Mouse (Mus musculus) stomach, embryonic 16.5 days (tissue): ENCODE results near the gene Olfr49. TPM values are rescaled to one million over a fixed set of nuclear protein-coding genes. Genes with fewer than 3 reads are reported as not detected.
A peak's percentile ranks its signal among the peaks of the same experiment; 100 is the strongest.

Experiments used
- ATAC-seq: fragments of 200-750 bp; cut with Nextera tagmentation; 2 replicates; pipeline ENCODE4 v1.8.0; 2017; ENCODE audit warnings: moderate number of reproducible peaks, moderate TSS enrichment; ENCODE audit not compliant: insufficient read depth, low FRiP score
- H3K27ac ChIP-seq: fragments of 300-500 bp; sonication (generic); 2 replicates; pipeline ENCODE4 v1.5.1; 2014; ENCODE audit warnings: low read length
- H3K27me3 ChIP-seq: fragments of 300-500 bp; sonication (generic); 2 replicates; pipeline ENCODE4 v1.6.1; 2014; ENCODE audit warnings: low read length, control low read depth, mixed read lengths; ENCODE audit not compliant: control insufficient read depth, insufficient read depth
- H3K36me3 ChIP-seq: fragments of 300-500 bp; sonication (generic); 2 replicates; pipeline ENCODE4 v1.6.1; 2014; ENCODE audit warnings: low read length; ENCODE audit not compliant: control insufficient read depth, insufficient read depth
- H3K4me1 ChIP-seq: fragments of 300-500 bp; sonication (generic); 2 replicates; pipeline ENCODE4 v1.6.1; 2014; ENCODE audit warnings: low read length, control low read depth, mixed read lengths; ENCODE audit not compliant: control insufficient read depth, insufficient read depth
- H3K4me2 ChIP-seq: fragments of 300-500 bp; sonication (generic); 2 replicates; pipeline ENCODE4 v1.6.1; 2014; ENCODE audit warnings: low read depth, low read length, mixed read lengths
- H3K4me3 ChIP-seq: fragments of 300-500 bp; sonication (generic); replicated peaks from 2 replicates; pipeline ENCODE4 v1.5.1; 2014; ENCODE audit warnings: mild to moderate bottlenecking, low read length
- H3K9ac ChIP-seq: fragments of 300-500 bp; sonication (generic); 2 replicates; pipeline ENCODE4 v1.6.1; 2014; ENCODE audit warnings: low read length
- H3K9me3 ChIP-seq: fragments of 300-500 bp; sonication (generic); replicated peaks from 2 replicates; pipeline ENCODE4 v1.6.1; 2016; ENCODE audit warnings: low read length, control low read depth; ENCODE audit not compliant: control insufficient read depth
- WGBS: fragments of 180-500 bp; shearing (Covaris S2); extraction: QIAGEN DNeasy Blood & Tissue Kit; methylation state at CpG from one replicate; pipeline ENCODE4 v1.1.7; 2014; 5-methylcytosine and 5-hydroxymethylcytosine counted together
- polyA plus RNA-seq: library from polyadenylated mRNA; unstranded; fragments of >200 nt; fragmentation: Nextera tagmentation; extraction: Ambion mirVana; gene quantifications from 2 replicates; pipeline ENCODE4 v1.2.1, GENCODE M21; 2015

Gene Olfr49
- polyA plus RNA-seq, 1 experiment from 2014 or later, result not detected

DNA sequence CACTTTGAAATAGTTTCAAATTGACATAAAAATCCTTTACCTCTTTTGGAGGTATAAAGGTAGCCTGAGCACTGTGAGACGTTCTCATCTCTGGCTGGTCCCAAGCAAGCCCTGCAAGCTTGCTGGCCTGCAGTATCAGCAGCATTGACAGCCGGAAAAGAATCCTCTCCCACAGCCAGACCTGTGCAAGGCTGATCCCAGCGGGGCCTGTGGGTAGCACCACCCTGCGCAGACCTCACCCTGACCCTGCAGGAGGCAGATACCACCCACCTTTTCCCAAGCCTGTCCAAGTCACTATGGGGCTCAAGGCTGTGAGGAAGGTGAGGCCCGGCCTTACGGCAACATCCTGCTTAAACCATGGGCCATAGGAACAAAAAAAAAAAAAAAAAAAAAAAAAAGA is 18.8 kb downstream of the Olfr49 start:
- Histone ChIP-seq H3K4me2 (no peak overlapping the region), H3K27me3 (no peaks in the 10 kb centered on the region), H3K27ac (no peak overlapping the region), H3K9me3 (no peaks in the 10 kb centered on the region), H3K4me1 (no peaks in the 10 kb centered on the region), H3K9ac (no peak overlapping the region), H3K36me3 (0 out of 2 replicates have a peak, but pooled peaks cover 4% of the 10 kb centered on the region), H3K4me3 (no peak overlapping the region)
- ATAC-seq, result no peak
- 80% methylated on average over 6 of the region's 6 CpGs for WGBS

DNA sequence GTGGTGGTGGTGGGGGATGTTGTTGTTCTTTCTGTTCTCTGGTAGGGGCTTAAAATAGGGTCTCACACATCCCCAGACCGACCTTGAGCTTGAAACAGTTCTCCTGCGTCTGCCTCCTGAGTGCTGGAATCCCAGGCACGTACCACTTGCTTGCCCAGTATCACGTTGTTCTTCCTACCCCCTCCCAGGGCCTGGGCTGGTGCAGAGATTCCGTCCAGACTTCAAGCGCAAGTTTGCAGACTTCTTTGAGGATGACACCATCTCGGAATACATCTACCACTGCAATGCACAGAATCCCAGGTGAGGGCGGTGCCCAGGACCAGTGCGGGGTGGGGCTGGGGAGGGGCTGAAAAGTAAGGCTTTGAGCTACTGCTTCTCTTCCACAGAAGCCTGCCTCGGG is 19.6 kb downstream of the Olfr49 start:
- H3K36me3 ChIP-seq, result 0 out of 2 replicates have a peak, but pooled peaks cover 4% of the 10 kb centered on the region
- no peak for ATAC-seq
- H3K4me1 ChIP-seq, result 0 out of 2 replicates have a peak, but pooled peaks cover 2% of the 10 kb centered on the region
- H3K4me2 ChIP-seq, result no peak overlapping the region
- H3K9me3 ChIP-seq, result no peaks in the 10 kb centered on the region
- no peak overlapping the region for H3K4me3 ChIP-seq
- no peaks in the 10 kb centered on the region for H3K27me3 ChIP-seq
- no peak overlapping the region for H3K27ac ChIP-seq
- H3K9ac ChIP-seq, result no peak overlapping the region
- 63% methylated on average over 10 of the region's 10 CpGs for WGBS

DNA sequence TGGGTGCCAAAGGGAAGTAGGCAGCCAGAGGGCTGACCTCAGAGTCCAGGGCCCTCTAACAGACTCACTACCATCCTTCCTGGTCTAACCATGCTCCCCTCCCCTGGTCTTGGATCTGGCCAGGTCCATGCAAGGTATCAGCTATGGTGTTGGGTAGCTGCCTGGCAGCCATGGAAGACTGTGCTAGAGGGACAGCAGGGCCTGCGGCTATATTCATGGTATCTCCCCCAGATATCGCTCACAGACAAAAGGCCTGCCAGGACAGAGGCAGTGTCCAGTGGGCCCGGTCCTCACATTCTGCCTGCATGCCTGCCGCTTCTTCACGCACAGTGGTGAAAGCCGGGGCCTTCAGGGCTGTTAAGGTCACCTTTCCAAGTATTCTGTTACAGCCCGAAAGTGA is 20.5 kb downstream of the Olfr49 start:
- no peak overlapping the region for H3K9ac ChIP-seq
- no peaks in the 10 kb centered on the region for H3K27me3 ChIP-seq
- no peak overlapping the region for H3K27ac ChIP-seq
- 92% methylated on average over 7 of the region's 7 CpGs for WGBS
- H3K4me3 ChIP-seq, result no peak overlapping the region
- H3K4me1 ChIP-seq, result 0 out of 2 replicates have a peak, but pooled peaks cover 3% of the 10 kb centered on the region
- 0 out of 2 replicates have a peak, but pooled peaks cover 4% of the 10 kb centered on the region for H3K36me3 ChIP-seq
- H3K4me2 ChIP-seq, result no peak overlapping the region
- ATAC-seq, result no peak
- H3K9me3 ChIP-seq, result no peaks in the 10 kb centered on the region

DNA sequence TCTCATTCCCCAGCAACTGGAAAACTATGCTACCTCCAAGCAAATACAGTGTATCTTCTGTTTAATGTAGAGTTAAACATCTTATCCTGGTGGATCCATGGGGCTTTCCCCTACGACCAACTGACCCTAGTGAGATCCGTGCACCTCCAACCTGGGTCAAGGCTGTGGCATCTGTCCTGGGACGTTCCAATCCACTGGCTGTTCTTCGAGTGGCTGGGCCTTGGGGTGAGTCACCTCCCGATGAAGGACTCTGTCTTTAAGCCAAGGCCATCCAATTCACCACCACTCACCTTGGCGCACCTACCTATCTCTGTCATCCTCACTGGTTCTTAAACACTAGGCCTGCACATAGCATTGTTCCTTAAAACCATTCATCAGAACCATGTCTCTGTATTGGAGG is 21.6 kb downstream of the Olfr49 start:
- no peak for ATAC-seq
- H3K4me3 ChIP-seq, result no peak overlapping the region
- 93% methylated on average over 6 of the region's 6 CpGs for WGBS

DNA sequence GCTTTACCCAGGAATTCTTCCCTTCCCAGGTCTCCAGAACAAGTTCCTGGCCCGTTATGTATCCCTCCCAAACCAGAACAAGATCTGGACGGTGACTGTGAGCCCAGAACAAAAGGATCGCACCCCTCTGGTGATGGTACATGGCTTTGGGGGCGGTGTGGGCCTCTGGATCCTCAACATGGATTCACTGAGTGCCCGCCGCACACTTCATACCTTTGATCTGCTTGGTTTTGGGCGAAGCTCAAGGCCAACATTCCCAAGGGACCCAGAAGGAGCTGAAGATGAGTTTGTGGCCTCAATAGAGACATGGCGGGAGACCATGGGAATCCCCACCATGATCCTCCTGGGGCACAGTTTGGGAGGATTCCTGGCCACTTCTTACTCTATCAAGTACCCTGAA is 22.1 kb downstream of the Olfr49 start:
- H3K27me3 ChIP-seq, result no peaks in the 10 kb centered on the region
- ATAC-seq, result no peak
- no peak overlapping the region for H3K27ac ChIP-seq
- no peaks in the 10 kb centered on the region for H3K9me3 ChIP-seq
- no peaks in the 10 kb centered on the region for H3K36me3 ChIP-seq
- WGBS, result 92% methylated on average over 8 of the region's 8 CpGs
- H3K9ac ChIP-seq, result no peak overlapping the region
- no peak overlapping the region for H3K4me3 ChIP-seq
- no peak overlapping the region for H3K4me2 ChIP-seq
- H3K4me1 ChIP-seq, result peaks cover 8% of the 10 kb centered on the region; the same call in 1 of the 2 replicates

More for the DNA sequence above, 21.6 kb downstream of the Olfr49 start:
- peaks cover 8% of the 10 kb centered on the region; the same call in 1 of the 2 replicates for H3K4me1 ChIP-seq
- no peak overlapping the region for H3K4me2 ChIP-seq
- no peak overlapping the region for H3K27ac ChIP-seq
- no peaks in the 10 kb centered on the region for H3K27me3 ChIP-seq
- H3K9ac ChIP-seq, result no peak overlapping the region
- H3K36me3 ChIP-seq, result 0 out of 2 replicates have a peak, but pooled peaks cover 3% of the 10 kb centered on the region
- no peaks in the 10 kb centered on the region for H3K9me3 ChIP-seq

DNA sequence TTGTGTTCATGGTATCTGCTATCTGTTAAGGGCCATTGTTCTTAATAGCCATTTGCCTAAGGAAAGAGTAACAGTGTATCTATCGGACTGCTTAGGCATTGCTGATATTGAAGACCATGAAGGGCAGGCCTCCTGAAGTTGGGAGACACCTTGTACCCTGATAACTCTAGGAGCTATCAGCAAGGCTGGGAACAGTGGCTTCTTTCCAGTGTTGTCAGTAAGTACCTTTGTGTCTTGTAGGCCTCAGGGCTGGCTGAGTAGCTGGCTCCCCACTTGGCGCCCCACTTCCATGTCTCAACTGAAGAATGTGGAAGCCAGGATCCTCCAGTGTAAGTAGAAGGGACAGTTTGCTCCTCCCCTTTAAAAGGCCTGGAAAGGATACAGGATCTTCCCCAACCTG is 23.4 kb downstream of the Olfr49 start:
- H3K4me1 ChIP-seq, result peaks cover 8% of the 10 kb centered on the region; the same call in 1 of the 2 replicates
- no peaks in the 10 kb centered on the region for H3K27me3 ChIP-seq
- no peak overlapping the region for H3K27ac ChIP-seq
- no peaks in the 10 kb centered on the region for H3K9me3 ChIP-seq
- H3K4me3 ChIP-seq, result no peak overlapping the region
- ATAC-seq, result no peak
- H3K9ac ChIP-seq, result no peak overlapping the region
- 93% methylated on average over 2 of the region's 2 CpGs for WGBS
- H3K36me3 ChIP-seq, result no peaks in the 10 kb centered on the region
- no peak overlapping the region for H3K4me2 ChIP-seq

DNA sequence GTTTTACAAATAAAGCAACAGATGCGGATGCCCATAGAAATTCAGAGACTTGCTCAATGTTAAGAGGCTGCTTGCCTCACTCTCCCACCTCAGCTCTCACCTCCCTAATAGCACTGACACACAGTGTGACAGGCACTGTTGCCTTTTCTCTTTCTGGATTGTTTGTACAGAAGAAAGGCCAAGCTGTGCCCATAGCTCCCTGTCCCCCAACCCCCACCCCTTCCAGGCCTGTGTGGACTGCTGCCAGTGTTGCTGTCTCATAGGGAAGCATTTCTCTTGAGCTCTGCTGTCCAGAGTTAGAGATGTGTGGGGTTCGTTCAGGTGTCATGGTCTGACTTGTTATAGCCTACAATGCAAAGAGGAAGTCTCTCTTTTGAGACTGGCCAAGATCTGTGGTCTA is 24.5 kb downstream of the Olfr49 start:
- Histone ChIP-seq H3K9me3 (no peaks in the 10 kb centered on the region), H3K27me3 (no peaks in the 10 kb centered on the region), H3K4me2 (peak overlapping the region; percentile 53), H3K4me1 (peaks cover 8% of the 10 kb centered on the region; the same call in 1 of the 2 replicates), H3K9ac (no peak overlapping the region), H3K27ac (no peak overlapping the region), H3K36me3 (no peaks in the 10 kb centered on the region), H3K4me3 (peak overlapping the region; percentile 64; the same call in 1 of the 2 replicates)
- WGBS, result 69% methylated on average over 2 of the region's 2 CpGs
- no peak for ATAC-seq

DNA sequence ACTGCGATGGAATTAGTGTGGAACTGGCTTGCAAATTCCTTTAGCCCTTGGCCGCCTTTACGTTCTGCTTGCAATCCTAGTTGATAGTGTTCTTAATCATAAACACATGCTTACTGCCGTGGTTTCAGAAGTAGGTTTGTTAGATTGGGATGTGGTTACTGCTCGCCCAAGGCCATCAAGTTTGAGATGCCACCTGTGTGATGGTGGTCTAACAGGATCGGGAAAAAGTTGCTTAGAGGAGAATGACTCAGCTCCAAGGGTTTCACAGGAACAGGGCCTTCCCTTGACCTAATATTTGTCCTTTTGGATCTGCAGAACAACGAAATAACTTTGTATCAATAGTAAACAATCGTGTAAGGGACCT is 25.0 kb downstream of the Olfr49 start:
- 16% methylated on average over 8 of the region's 8 CpGs for WGBS

DNA sequence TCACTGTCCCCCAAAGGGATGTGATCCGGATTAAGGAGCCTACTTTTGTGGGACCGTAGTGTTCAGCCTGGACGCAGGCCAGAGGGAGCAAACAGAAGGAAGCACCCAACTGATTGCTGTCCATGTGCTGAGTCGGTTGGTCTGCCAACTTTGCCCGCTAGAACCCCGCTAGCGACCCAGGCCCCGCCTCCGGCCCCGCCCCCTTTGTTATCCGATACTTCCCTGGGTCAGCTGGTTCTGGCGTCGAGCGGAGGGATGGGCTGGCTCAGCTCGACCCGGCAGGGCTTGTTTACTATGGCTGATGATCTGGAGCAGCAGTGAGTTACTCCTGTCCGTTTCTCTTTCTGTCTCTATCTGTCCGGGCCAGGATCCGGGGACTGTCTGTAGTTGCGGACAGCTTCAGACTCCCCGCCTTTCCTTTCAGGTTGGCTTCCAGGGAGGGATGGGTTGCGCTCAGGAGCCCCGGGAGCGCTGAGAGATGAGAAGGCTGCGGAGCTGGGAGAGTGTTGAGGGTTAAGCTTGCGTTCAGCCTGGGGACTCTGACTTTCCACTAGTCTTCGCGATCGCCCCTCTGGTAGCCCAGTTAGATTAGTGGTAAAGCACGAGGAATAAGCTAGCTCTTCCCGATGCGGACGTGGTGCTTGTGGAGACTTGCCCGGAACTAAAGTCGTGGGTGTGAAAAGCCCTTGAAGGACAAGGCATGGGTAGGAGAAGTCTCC is 25.6 kb downstream of the Olfr49 start:
- WGBS, result under 1% methylated on average over 35 of the region's 35 CpGs
- Histone ChIP-seq H3K36me3 (no peaks in the 10 kb centered on the region), H3K27ac (peak overlapping the region; percentile 32), H3K9ac (peak overlapping the region; percentile 78), H3K4me3 (peak overlapping the region; percentile 64), H3K9me3 (no peaks in the 10 kb centered on the region), H3K27me3 (no peaks in the 10 kb centered on the region), H3K4me2 (peak overlapping the region; percentile 53), H3K4me1 (peaks cover 12% of the 10 kb centered on the region; the same call in 1 of the 2 replicates)
- peak; percentile 95 for ATAC-seq

More for the DNA sequence above, 25.0 kb downstream of the Olfr49 start:
- peaks cover 11% of the 10 kb centered on the region; the same call in 1 of the 2 replicates for H3K4me1 ChIP-seq
- H3K4me3 ChIP-seq, result peak overlapping the region; percentile 64
- H3K36me3 ChIP-seq, result no peaks in the 10 kb centered on the region
- H3K9ac ChIP-seq, result peak overlapping the region; percentile 78
- H3K27me3 ChIP-seq, result no peaks in the 10 kb centered on the region
- peak overlapping the region; percentile 53 for H3K4me2 ChIP-seq
- H3K9me3 ChIP-seq, result no peaks in the 10 kb centered on the region
- ATAC-seq, result no peak
- no peak overlapping the region for H3K27ac ChIP-seq
